Mouse (Mus musculus): ENCODE results near the gene Hspbap1. TPM values are rescaled to one million over a fixed set of nuclear protein-coding genes. Genes with fewer than 3 reads are reported as not detected.

The Hspbap1 gene
- polyA plus RNA-seq, 1 experiment from 2014 or later, result 22.4 TPM

GRCm38 (mm10) chr16:35782451-35783206 is 12.5 kb downstream of the Hspbap1 start:
- Histone ChIP-seq H3K4me3 (no peak overlapping the region), H3K27ac (replicated peaks) (no peak overlapping the region), H3K9me3 (no peaks in the 10 kb centered on the region)

GRCm38 (mm10) chr16:35783207-35783573 is 13.0 kb downstream of the Hspbap1 start:
- Histone ChIP-seq H3K9ac (replicated peaks) (no peak overlapping the region), H3K4me2 (replicated peaks) (no peak overlapping the region)
- WGBS, result 91% methylated on average over 3 of the region's 3 CpGs

More at GRCm38 (mm10) chr16:35782451-35783206, 12.5 kb downstream of the Hspbap1 start:
- Histone ChIP-seq H3K9ac (replicated peaks) (no peak overlapping the region), H3K27me3 (no peaks in the 10 kb centered on the region), H3K36me3 (peaks cover 2% of the 10 kb centered on the region), H3K4me1 (peaks cover 2% of the 10 kb centered on the region; the same call in 1 of the 2 replicates), H3K4me2 (replicated peaks) (no peak overlapping the region)
- 85% methylated on average over 13 of the region's 13 CpGs for WGBS
- ATAC-seq (replicated peaks), result no peak

GRCm38 (mm10) chr16:35784134-35784725 is 14.1 kb downstream of the Hspbap1 start:
- WGBS, result 87% methylated on average over 7 of the region's 7 CpGs
- Histone ChIP-seq H3K9me3 (no peaks in the 10 kb centered on the region), H3K4me3 (no peak overlapping the region), H3K36me3 (peaks cover 12% of the 10 kb centered on the region), H3K4me1 (peaks cover 3% of the 10 kb centered on the region; the same call in 1 of the 2 replicates), H3K9ac (replicated peaks) (no peak overlapping the region), H3K27me3 (no peaks in the 10 kb centered on the region), H3K4me2 (replicated peaks) (no peak overlapping the region), H3K27ac (replicated peaks) (no peak overlapping the region)
- ATAC-seq (replicated peaks), result no peak

More at GRCm38 (mm10) chr16:35783207-35783573, 13.0 kb downstream of the Hspbap1 start:
- Histone ChIP-seq H3K4me1 (peaks cover 3% of the 10 kb centered on the region; the same call in 1 of the 2 replicates), H3K4me3 (no peak overlapping the region), H3K27me3 (no peaks in the 10 kb centered on the region), H3K9me3 (no peaks in the 10 kb centered on the region), H3K27ac (replicated peaks) (no peak overlapping the region), H3K36me3 (peaks cover 6% of the 10 kb centered on the region)
- no peak for ATAC-seq (replicated peaks)

- Histone ChIP-seq H3K4me2 (replicated peaks) (no peak overlapping the region), H3K4me3 (no peak overlapping the region), H3K9me3 (no peaks in the 10 kb centered on the region), H3K27me3 (no peaks in the 10 kb centered on the region), H3K27ac (replicated peaks) (no peak overlapping the region), H3K4me1 (peaks cover 3% of the 10 kb centered on the region; the same call in 1 of the 2 replicates), H3K9ac (replicated peaks) (no peak overlapping the region), H3K36me3 (peaks cover 18% of the 10 kb centered on the region)
- 76% methylated on average over 6 of the region's 6 CpGs for WGBS
- ATAC-seq (replicated peaks), result no peak
These were observed 17.0 kb downstream of the Hspbap1 start for GRCm38 (mm10) chr16:35787163-35787562.

- ATAC-seq (replicated peaks), result no peak
- Histone ChIP-seq H3K9ac (replicated peaks) (no peak overlapping the region), H3K27ac (replicated peaks) (no peak overlapping the region), H3K27me3 (no peaks in the 10 kb centered on the region), H3K4me3 (no peak overlapping the region), H3K4me2 (replicated peaks) (no peak overlapping the region), H3K4me1 (peaks cover 3% of the 10 kb centered on the region; the same call in 1 of the 2 replicates), H3K9me3 (no peaks in the 10 kb centered on the region), H3K36me3 (peaks cover 18% of the 10 kb centered on the region)
- 41% methylated on average over 8 of the region's 8 CpGs for WGBS
These were observed 17.5 kb downstream of the Hspbap1 start for GRCm38 (mm10) chr16:35787568-35788189.

GRCm38 (mm10) chr16:35788330-35788729 is 18.2 kb downstream of the Hspbap1 start:
- ATAC-seq (replicated peaks), result no peak
- H3K36me3 ChIP-seq, result peaks cover 18% of the 10 kb centered on the region
- WGBS, result 90% methylated on average over 6 of the region's 6 CpGs
- no peak overlapping the region for H3K4me3 ChIP-seq
- H3K27me3 ChIP-seq, result no peaks in the 10 kb centered on the region
- no peaks in the 10 kb centered on the region for H3K9me3 ChIP-seq
- H3K4me1 ChIP-seq, result peaks cover 3% of the 10 kb centered on the region; the same call in 1 of the 2 replicates
- no peak overlapping the region for H3K9ac ChIP-seq (replicated peaks)
- no peak overlapping the region for H3K27ac ChIP-seq (replicated peaks)
- no peak overlapping the region for H3K4me2 ChIP-seq (replicated peaks)

GRCm38 (mm10) chr16:35791962-35792521 is 21.9 kb downstream of the Hspbap1 start:
- H3K9me3 ChIP-seq, result no peaks in the 10 kb centered on the region
- peaks cover 3% of the 10 kb centered on the region; the same call in 1 of the 2 replicates for H3K4me1 ChIP-seq
- ATAC-seq (replicated peaks), result no peak
- H3K4me3 ChIP-seq, result no peak overlapping the region
- H3K27me3 ChIP-seq, result no peaks in the 10 kb centered on the region
- WGBS, result 74% methylated on average over 6 of the region's 6 CpGs
- no peak overlapping the region for H3K27ac ChIP-seq (replicated peaks)
- H3K36me3 ChIP-seq, result peaks cover 18% of the 10 kb centered on the region
- no peak overlapping the region for H3K9ac ChIP-seq (replicated peaks)
- H3K4me2 ChIP-seq (replicated peaks), result no peak overlapping the region

- no peak overlapping the region for H3K4me2 ChIP-seq (replicated peaks)
These were observed 32.0 kb downstream of the Hspbap1 start for GRCm38 (mm10) chr16:35802163-35802562.

GRCm38 (mm10) chr16:35803723-35804122 is 33.5 kb downstream of the Hspbap1 start:
- no peak for ATAC-seq (replicated peaks)
- 92% methylated on average over 4 of the region's 4 CpGs for WGBS
- Histone ChIP-seq H3K36me3 (peaks cover 3% of the 10 kb centered on the region; the same call in 1 of the 2 replicates), H3K4me2 (replicated peaks) (no peak overlapping the region), H3K4me3 (no peak overlapping the region), H3K9ac (replicated peaks) (no peak overlapping the region), H3K27me3 (no peaks in the 10 kb centered on the region), H3K9me3 (no peaks in the 10 kb centered on the region), H3K4me1 (no peaks in the 10 kb centered on the region), H3K27ac (replicated peaks) (no peak overlapping the region)

More at GRCm38 (mm10) chr16:35802163-35802562, 32.0 kb downstream of the Hspbap1 start:
- Histone ChIP-seq H3K9ac (replicated peaks) (no peak overlapping the region), H3K27me3 (no peaks in the 10 kb centered on the region), H3K36me3 (peaks cover 3% of the 10 kb centered on the region; the same call in 1 of the 2 replicates), H3K27ac (replicated peaks) (no peak overlapping the region), H3K4me3 (no peak overlapping the region), H3K4me1 (no peaks in the 10 kb centered on the region), H3K9me3 (no peaks in the 10 kb centered on the region)
- no peak for ATAC-seq (replicated peaks)
- 96% methylated on average over 7 of the region's 7 CpGs for WGBS

- H3K9me3 ChIP-seq, result no peaks in the 10 kb centered on the region
- H3K27me3 ChIP-seq, result no peaks in the 10 kb centered on the region
- no peaks in the 10 kb centered on the region for H3K4me1 ChIP-seq
- no peak for ATAC-seq (replicated peaks)
- peaks cover 3% of the 10 kb centered on the region; the same call in 1 of the 2 replicates for H3K36me3 ChIP-seq
- H3K4me2 ChIP-seq (replicated peaks), result no peak overlapping the region
- no peak overlapping the region for H3K27ac ChIP-seq (replicated peaks)
- WGBS, result 88% methylated on average over 6 of the region's 6 CpGs
- no peak overlapping the region for H3K4me3 ChIP-seq
- no peak overlapping the region for H3K9ac ChIP-seq (replicated peaks)
These were observed 36.9 kb downstream of the Hspbap1 start for GRCm38 (mm10) chr16:35806973-35807662.

- H3K9me3 ChIP-seq, result no peaks in the 10 kb centered on the region
- 87% methylated on average over 4 of the region's 4 CpGs for WGBS
- H3K4me3 ChIP-seq, result no peak overlapping the region
- no peak overlapping the region for H3K4me2 ChIP-seq (replicated peaks)
- H3K36me3 ChIP-seq, result peaks cover 3% of the 10 kb centered on the region; the same call in 1 of the 2 replicates
- no peaks in the 10 kb centered on the region for H3K27me3 ChIP-seq
- no peak for ATAC-seq (replicated peaks)
- H3K9ac ChIP-seq (replicated peaks), result no peak overlapping the region
- no peaks in the 10 kb centered on the region for H3K4me1 ChIP-seq
- H3K27ac ChIP-seq (replicated peaks), result no peak overlapping the region
These were observed 37.5 kb downstream of the Hspbap1 start for GRCm38 (mm10) chr16:35807663-35807992.
